Mouse (Mus musculus) heart, postnatal 14 days (tissue): ENCODE results near the gene Rrp15. TPM values are rescaled to one million over a fixed set of nuclear protein-coding genes. Genes with fewer than 3 reads are reported as not detected.

Source experiments
- DNase-seq, 2 experiments: peaks; one replicate each; pipeline ENCODE4 v3.0.0; 2021 to 2022
- intact Hi-C: fragments of 180-260 bp; cut with DNase I; formaldehyde crosslinking; loops from one replicate; pipeline ENCODE4 v1.15.1; 2025
- total RNA-seq, 2 experiments: library from RNA; stranded (reverse); gene quantifications; 2 replicates each; pipeline ENCODE4 v1.2.3; 2021

Rrp15 gene
- total RNA-seq, 2 experiments from 2014 or later, result 7.3 to 9.1 TPM

GRCm38 (mm10) chr1:186684041-186684440 lies 65.1 kb downstream of the Rrp15 start:
- DNase-seq, result no peak

GRCm38 (mm10) chr1:186682606-186683005 lies 66.6 kb downstream of the Rrp15 start:
- intact Hi-C loops, result no loop called here
- no peak for DNase-seq

More at GRCm38 (mm10) chr1:186684041-186684440, 65.1 kb downstream of the Rrp15 start:
- intact Hi-C loops, result no loop called here

- no peak for DNase-seq
- intact Hi-C loops, result no loop called here
Measured at GRCm38 (mm10) chr1:186677614-186678013, 71.5 kb downstream of the Rrp15 start.

- intact Hi-C loops, result no loop called here
- DNase-seq, result no peak
Measured at GRCm38 (mm10) chr1:186676199-186676598, 73.0 kb downstream of the Rrp15 start.

GRCm38 (mm10) chr1:186675263-186675662 lies 73.9 kb downstream of the Rrp15 start:
- intact Hi-C loops, result no loop called here
- no peak for DNase-seq

GRCm38 (mm10) chr1:186674621-186675020 lies 74.5 kb downstream of the Rrp15 start:
- intact Hi-C loops, result no loop called here
- no peak for DNase-seq

GRCm38 (mm10) chr1:186673166-186673565 lies 76.0 kb downstream of the Rrp15 start:
- no peak for DNase-seq
- intact Hi-C loops, result no loop called here

Other genes with a start within 250 kb of the Rrp15 start
- gene Tgfb2, start 43.4 kb downstream of the Rrp15 start, total RNA-seq, result 1 to 10 TPM; 7.6 to 7.9 TPM
- gene D1Pas1, start 218.1 kb upstream of the Rrp15 start, total RNA-seq, result under 1 TPM; 0.07 to 0.14 TPM